Mouse (Mus musculus): ENCODE measurements around the gene Ssb.

Ssb gene

DNA sequence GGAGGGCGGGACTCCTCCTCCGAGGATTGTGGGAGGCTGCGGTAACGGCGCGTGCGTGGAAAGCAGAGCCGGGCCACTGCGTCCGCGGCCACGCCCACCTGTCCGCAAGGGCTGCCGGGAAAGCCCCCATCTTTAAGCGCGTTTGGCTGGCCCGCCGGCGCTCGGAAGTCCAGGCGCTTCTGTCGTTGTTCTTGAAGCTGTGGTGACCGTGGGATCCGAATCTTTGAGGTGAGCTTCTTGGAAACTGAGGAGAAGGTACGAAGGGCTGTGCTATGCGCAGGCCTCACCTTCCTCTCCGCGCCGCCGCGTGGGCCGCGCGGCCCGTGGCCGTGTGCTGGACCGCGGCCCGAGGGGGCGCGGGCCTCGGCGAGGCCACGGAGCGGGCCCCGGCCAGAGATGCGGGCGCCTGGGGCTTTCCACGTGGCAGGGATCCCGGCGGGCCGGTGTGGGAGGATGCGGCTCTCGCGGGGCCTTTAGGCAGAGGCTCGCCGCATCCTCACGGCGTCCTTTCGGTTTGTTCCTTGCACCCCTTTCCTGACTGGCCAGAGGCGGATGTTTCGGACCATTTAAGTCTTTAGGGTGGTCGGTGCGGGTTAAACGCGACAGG, at the start of gene Ssb:
Gene Ssb, plus strand, starts transcription at position 78 of the 607 bp plus-strand sequence.
- ATAC-seq (ENCODE audit: low TSS enrichment) = peak; percentile 95

DNA sequence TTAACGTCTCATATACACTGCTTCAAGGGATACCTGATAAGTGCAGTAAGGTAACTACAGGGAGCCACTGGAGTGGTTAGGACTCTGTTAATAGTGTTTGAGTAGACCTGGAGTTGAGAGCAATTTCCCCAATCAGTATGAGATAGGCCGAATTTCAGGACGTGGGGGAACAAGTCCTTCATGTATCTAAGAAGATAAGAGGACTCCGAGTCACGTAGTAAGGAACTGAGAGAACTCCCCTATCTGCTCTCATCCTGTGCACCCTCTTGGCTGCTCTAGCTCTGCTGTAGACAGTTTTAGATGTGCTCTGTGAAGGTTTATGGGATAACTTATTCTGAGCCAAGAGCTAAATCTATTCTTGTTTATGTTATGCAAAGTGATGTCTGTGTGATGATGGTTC, 44.8 kb upstream of the Ssb start:
- ATAC-seq (ENCODE audit: low TSS enrichment) = peak; percentile 84

DNA sequence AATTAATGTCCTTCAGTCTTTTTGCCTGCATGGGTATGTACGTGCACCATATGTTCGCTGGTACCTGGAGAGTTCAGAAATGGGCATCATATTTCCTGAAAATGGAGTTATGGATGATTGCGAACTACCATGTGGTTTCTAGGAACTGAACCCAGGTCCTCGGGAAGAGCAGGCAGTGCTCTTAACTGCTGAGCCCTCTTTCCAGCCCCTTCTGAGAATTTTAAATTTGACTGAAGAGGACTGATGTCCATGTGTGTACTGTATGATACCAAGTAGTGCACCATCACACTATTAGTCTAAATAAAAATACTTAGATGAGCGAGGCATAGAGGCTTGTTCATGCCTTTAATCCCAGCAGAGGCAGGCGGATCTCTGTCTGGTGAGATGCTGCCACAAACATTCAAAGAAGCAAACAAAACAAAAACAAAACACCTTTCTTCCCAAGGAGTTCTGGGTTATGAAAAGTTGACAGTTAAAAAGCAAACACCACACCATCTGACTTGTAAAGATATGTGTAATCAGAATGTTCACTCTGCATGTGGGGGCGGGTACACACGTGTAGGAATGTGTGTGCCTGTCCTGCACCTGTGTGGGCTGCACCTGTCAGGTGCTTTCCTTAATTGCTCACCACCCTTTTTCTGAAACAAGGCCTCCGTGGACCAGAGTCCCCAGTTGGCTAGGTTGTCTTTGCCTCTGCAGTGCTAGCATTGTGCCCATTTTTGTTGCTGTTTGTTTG, 42.8 kb upstream of the Ssb start:
- no peak for ATAC-seq (ENCODE audit: low TSS enrichment)

DNA sequence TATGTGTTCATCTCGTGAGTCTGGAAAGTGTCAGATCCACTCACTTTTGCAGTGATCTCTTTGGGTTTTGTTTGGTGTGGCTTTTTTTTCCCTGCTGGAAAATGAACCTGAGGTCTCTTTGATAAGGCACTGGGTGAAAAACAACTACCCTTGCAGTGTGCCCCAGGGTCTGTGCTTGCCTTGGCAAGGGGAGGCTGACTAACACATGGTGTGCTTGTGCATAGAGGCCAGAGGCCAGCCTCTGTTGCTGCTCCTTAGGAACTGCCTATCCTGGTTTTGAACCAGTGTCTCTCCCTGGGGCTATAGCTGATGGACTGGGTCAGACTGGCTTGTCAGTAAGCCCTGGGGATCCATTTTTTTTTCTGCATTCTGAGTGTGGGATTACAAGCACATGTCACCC, 41.2 kb upstream of the Ssb start:
- no peak for ATAC-seq (ENCODE audit: low TSS enrichment)

DNA sequence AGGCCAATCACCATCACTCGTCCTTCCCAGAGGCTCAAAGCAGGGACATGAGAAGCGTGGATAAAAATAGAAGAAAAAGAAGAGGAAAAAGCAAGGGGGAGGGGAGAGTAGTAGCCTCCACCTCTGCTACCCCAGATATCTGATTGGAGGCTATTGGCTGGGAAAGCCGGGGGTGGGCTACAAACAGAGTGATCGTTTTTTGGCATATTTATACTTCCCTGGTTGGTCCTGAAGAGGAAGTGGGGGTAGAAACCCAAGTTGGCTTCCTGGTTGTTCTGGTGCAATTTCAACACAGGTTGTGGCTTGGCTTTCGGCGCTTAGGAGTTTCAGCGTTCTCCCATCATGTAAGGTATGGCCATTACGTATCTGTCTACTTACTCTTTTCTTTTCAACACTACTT, 39.7 kb upstream of the Ssb start, which contains the start of gene Klhl23:
Gene Klhl23, plus strand, starts transcription at position 234 of the 400 bp plus-strand sequence.
- ATAC-seq (ENCODE audit: low TSS enrichment) = no peak

DNA sequence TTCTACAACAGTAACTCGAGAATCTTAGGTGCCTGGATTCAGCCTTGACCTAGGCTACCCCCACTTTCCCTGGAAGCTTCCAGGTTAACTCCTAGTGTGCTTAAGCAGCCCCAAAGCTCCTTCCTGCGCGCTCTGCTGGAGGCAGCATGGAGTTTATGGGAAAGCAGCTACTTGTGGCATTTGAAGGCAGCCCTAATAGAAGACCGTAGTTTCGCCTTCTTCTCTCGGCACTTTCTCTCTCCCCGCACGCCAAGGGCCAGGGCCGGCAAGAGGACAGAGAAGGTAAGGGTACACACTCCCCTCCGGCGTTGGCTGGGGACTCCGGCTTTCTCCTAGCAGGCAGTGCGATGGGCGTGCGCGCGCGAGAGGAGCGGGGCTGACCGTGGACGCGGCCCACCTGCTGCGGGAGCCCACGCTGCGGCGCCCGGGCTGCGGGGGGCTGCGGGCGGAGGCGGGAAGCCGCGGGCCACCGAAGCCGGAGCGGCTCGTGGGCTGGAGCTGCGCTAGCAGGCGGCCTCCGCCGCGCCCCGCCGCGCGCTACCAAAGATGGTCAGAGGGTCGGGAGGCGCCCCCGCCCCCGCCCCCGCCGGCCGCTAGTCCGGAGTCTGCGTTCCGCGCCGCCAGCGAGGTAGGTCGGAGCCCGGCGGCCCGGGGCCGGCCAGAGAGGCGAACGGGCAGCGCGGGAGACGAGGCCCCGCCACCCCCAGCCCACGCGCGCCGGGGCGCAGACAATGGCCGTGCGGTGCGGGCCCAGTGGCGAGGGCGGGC, 38.8 kb upstream of the Ssb start:
- peak; percentile 64 for ATAC-seq (ENCODE audit: low TSS enrichment)

DNA sequence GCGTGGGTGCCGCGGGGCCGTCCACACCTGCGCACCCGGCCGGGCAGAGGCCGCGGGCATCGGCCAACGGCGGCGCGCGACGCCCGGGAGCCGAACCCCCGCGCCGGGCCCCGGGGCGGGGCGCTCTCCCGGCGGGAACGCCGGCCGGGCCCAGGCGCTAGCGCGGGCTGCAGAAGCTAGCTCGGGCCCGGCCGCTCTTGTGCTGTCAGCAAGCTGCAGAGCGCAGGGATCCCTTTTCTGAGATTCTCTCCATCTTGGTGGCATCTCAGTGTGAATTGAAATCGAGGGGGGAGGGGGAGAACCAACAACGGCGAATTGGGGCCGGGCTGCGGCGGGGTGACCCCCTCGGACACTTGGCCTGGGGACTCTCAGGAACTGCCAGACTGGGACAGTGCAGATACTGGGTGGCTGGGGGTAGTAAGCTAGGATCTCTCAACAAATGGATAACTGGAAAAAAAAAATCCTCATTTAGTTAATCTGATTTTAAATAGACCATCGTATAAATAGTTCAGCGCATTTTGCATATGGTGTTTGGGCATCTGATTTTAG, 38.2 kb upstream of the Ssb start:
- ATAC-seq (ENCODE audit: low TSS enrichment) = peak; percentile 68

DNA sequence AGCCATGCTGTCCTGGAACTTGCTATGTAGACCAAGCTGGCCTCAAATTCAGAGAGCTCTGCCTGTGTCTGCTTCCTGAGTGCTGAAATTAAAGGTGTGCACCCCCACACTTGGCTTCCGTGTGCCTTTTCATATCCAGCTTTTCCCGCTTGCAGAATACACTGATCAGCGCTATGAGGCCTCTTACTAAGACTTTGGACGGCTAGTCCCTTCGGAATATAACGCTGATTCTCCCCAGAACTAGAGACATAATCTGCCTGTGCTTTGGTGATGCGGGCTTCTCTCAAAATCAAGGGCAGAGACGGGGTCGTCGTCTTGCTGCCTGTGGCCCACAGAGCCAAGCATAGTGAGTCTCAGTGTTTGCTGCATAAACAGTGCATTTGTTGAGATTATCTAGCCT, 35.5 kb upstream of the Ssb start:
- ATAC-seq (ENCODE audit: low TSS enrichment) = no peak

DNA sequence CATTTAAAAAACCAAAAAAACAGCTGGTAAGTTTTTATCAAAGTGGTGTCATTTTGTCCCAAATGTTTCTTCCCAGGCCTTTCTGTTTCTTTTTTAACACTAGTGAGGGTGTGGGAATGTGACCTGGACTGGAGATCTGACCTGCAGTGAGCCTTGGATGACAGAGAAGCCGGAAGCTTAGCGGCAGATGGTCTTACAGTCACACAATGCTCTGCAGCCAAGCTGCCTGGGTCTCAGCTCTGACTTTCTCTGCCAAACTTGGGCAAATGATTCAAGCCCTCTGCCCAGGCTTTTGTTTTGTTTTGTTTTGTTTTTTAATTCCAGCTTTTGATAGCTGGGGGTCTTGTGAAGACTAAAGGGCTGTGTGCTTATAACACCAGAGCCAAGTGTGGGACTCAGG, 35.0 kb upstream of the Ssb start:
- ATAC-seq (ENCODE audit: low TSS enrichment) = no peak

DNA sequence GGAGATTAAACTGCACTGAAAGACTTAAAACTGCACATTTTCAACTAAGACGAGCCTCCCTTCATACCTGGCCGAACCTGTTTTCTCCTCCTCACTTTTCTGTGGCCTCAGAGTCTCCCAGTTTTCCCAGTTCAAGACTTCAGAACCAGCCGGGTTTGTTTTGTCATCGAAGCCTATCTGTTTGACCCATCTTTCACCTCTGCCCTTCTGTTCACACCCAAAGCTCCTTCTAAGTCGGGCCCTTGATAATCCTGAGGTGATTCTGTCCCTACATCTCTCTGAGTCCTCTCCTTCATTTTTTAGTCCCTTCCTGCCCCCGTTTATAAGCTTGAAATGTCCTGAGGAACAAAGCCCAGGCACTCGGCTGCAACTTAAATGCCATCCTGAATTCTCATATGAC, 33.3 kb upstream of the Ssb start:
- ATAC-seq (ENCODE audit: low TSS enrichment) = no peak

DNA sequence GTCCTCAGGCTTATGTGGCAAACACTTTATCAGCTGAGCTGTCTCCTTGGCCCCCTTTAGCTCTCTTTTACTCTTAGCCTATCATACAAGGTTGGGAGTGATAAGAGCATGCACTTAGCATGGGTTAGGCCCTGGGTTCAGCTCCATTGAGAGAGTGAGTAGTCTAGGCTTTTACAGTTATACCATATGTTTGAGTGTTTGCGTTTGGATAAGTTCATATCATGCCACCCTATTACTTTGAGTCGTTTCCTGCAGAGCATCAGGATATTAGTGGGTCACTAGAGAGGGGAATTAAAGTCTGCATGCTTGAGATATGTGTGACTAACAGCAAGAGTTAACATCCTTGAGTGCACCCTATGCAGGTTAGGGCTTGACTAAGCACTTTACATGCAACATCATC, 31.7 kb upstream of the Ssb start:
- ATAC-seq (ENCODE audit: low TSS enrichment) = no peak

DNA sequence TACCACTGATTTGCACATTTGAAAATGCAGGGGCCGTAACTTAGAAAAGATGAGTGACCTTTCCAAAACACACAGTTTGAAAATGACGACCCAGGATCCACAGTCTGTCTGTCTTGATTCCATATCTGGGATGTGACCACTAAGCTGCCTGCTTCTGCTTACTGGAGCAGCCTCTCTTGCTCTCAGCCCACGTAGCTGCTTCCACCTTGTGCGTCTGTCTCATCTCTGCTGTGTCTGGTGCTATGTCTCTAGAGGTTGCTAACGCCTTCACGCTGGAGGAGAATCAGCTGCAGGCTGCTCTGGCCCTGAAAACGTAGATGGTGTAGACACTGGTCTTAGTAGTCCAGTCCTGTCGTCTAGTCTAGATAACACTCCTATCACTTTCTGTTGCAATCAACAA, 31.2 kb upstream of the Ssb start:
- peak; percentile 78; the same call in 1 of the 2 replicates for ATAC-seq (ENCODE audit: low TSS enrichment)

DNA sequence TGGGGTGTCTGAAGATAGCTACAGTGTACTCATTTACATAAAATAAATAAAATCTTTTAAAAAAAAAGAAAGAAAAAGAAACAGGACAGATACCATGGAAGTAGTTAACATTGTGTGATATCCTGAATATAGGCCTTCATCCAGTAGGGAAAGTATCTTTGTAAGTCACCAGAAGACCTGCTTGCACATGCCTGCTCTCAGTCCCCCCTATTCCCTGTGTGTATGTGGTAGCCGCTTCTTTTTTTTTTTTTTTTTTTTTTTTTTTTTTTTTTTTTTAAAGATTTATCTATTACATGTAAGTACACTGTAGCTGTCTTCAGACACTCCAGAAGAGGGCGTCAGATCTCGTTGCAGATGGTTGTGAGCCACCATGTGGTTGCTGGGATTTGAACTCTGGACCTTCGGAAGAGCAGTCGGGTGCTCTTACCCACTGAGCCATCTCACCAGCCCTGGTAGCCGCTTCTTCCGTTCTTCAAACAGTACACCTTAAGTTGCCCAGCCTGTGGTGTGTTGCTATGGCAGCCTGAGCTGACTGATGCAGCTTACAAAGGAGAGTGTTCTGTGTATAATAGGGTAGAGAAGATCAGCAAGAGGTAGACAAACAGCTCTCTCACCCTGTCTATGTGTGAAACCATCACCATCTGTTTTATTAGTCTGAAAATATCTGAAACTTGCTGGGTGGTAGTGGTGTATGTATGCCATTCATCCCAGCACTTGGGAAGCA, 24.0 kb upstream of the Ssb start:
- no peak for ATAC-seq (ENCODE audit: low TSS enrichment)

DNA sequence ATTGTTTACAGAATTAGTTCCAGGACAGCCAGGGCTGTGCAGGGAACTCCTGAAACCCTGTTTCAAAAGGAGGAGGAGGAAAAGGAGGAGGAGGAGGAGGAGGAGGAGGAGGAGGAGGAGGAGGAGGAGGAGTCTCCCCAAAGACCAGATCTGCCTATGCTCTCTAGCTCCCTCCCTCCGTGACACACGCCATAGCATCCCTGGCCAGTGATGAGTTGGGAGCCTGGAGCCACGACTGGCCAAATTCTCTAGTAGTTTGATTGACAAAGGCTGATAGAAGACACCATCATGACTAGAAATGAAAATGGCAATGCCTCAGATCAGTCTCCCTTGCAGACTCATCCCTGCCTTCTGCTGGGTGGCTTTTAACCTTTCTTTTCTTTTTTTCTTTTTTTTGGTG, 23.4 kb upstream of the Ssb start:
- no peak for ATAC-seq (ENCODE audit: low TSS enrichment)

DNA sequence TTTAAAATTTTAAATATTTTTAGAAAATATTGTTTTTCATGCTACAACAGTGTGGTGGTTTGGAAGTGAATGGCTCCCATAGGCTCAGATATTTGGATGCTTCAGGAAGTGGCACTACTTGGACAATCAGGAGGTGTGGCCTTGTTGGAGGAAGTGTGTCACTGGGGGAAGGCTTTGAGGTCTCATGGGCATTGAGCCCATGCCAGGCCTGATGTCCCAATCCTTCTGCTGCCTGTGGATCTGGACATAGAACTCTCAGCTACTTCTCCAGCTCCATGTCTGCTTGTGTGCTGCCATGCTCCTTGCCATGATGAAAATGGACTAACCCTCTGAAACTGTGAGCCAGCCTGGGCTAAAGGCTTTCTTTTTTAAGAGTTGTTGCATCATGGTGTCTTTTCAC, 22.7 kb upstream of the Ssb start:
- no peak for ATAC-seq (ENCODE audit: low TSS enrichment)

DNA sequence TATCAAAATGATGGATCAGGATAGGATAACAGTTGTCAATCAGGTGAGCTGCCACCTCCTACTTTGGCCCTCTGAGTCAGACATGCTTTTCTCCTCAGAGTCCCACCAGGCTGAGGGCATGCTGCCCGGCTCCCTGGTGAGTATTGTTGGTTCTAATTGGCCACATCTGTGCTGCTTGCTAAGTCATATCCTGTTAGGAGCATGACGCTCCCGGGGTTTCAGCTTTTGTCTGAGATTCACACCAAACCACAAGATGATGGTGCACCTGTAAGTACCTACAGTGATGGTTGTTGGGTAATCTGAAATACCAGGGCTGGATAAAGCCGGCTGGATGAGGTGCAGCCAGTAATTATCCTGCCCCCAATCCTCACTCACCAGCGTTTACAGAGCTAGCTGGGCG, 21.1 kb upstream of the Ssb start:
- peak; percentile 64 for ATAC-seq (ENCODE audit: low TSS enrichment)

DNA sequence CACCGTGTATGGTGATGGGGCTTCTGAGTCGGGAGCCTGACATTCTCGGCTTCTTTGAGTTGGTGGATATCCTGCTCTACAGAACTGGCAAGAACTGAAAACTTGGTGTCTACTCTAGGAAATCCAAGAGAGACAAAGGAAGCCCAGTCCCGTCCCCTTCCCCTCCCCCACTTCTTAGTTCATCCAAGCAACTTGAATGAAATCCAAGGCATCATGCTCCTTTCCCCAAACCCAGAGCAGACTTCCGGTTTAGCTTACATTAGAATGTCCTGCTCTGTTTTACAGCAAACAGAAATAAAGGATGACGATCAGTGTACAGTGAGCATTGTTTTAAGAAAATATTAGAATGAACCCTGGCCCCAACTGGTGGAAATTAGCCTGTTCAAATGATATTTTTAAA, 12.1 kb upstream of the Ssb start:
- ATAC-seq (ENCODE audit: low TSS enrichment) = no peak

DNA sequence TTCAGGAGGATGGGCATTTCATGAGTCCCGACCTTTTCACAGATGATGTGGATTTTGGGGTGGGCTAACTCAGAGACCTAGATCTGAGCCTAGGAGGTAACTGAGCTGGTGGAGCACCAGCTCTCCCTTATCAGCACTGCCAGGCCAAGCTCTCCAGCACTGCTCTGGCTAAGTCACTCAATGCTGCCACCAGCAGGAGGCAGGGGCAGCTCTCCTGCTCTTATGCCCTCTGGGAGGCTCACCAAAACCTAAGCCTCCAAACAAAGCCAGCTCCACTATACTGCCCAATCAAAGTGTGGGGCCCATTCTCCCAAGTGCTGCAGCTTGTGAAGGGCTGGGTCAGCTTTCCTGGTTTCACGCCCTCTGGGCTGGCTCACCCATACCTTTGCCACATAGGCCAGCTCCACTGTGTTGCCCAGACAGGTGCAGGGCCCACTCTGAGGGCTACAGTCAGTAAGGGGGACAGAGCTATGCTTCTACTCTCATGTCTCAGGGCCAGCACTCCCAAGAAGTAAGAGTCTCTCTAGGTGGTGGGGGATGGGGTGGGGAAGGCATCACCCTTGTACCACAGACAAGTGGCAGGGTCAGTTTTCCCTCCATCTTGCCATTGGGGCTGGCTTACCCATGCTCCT, 9.8 kb upstream of the Ssb start:
- ATAC-seq (ENCODE audit: low TSS enrichment) = no peak

DNA sequence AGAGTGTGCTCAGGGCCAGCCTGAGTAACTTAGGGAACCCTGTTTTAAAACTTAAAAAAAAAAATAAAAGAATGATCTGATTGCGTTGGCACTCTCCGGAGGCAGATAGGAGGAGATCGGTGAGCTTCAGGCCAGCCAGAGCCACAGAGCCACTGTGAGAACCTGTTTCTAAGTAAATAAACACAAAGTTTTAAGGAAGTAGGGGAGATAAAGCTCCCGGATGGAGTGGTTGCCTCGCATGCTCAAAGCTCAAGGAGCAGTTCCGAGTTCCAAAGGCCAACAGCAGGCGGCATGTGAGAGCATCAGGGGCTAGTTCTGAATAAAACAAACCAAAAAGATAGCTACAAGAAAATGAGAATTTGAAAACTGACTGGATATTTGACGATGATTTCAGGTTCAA, 5.0 kb upstream of the Ssb start:
- no peak for ATAC-seq (ENCODE audit: low TSS enrichment)

DNA sequence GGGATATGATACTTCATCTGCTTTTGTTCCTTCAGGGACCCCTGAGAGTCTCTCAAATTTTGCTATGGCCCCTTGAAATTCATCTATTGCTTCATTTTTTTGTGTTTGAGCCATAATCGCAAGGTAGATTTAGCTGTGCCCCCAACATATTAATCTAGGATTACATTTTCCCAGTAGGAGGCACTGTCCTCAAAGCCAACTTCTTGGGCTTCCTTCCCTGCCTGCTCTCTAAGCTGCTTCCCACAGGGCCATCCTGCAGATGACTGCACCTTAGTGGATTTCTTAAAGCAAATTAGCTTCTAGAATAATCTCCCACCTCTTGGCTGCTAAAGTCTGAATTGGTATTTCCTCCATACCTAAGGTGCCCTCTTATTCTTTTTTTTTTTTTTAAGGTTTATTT, 3.5 kb upstream of the Ssb start:
- no peak for ATAC-seq (ENCODE audit: low TSS enrichment)

DNA sequence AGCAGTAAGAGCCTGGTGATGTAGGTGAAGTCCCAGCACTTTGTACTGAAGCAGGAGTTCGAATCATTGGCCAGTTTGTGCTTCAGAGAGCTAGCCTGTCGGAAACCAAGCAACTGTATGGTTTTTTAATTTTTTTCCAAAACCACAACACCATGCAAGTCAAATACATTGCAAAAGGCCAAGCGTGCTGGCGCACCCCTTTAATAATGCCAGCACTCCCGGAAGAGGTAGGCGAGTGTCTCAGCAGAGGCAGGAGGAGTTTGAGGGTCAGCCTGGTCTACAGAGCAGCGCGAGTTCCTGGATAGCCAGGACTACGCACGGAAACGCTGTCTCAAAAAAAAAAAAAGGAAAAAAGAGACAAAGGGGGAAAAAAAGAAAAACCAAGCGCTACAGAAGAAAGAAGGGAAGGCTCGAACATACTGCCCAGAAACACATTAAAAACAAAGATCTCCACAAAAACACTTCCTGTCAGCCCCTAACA, 350 bp upstream of the Ssb start:
- peak; percentile 55 for ATAC-seq (ENCODE audit: low TSS enrichment)

Data from frontal cortex, adult (tissue).